Mouse (Mus musculus) forebrain, embryonic 14.5 days (tissue): ENCODE results near the gene Cmc1. TPM values are rescaled to one million over a fixed set of nuclear protein-coding genes. Genes with fewer than 3 reads are reported as not detected.

ENCODE experiments used
- ATAC-seq: fragments of 200-750 bp; cut with Nextera tagmentation; 2 replicates; pipeline ENCODE4 v1.8.0; 2017; ENCODE audit warnings: mild to moderate bottlenecking, moderate library complexity
- DNase-seq: peaks from one replicate; pipeline ENCODE4 v3.0.0-alpha.2; 2015; ENCODE audit warnings: low spot score
- H3K27ac ChIP-seq: fragments of 300-500 bp; sonication (generic); 2 replicates; pipeline ENCODE4 v1.5.1; 2014; ENCODE audit warnings: low read depth, mild to moderate bottlenecking, control low read depth, low read length, moderate library complexity
- H3K27me3 ChIP-seq: fragments of 300-500 bp; sonication (generic); replicated peaks from 2 replicates; pipeline ENCODE4 v1.6.1; 2014; ENCODE audit warnings: low read length, control low read depth, mixed read lengths; ENCODE audit not compliant: control insufficient read depth, insufficient read depth
- H3K36me3 ChIP-seq: fragments of 300-500 bp; sonication (generic); 2 replicates; pipeline ENCODE4 v1.6.1; 2014; ENCODE audit warnings: low read length, control low read depth; ENCODE audit not compliant: control insufficient read depth, insufficient read depth
- H3K4me1 ChIP-seq: fragments of 300-500 bp; sonication (generic); 2 replicates; pipeline ENCODE4 v1.6.1; 2014; ENCODE audit warnings: antibody characterized with exemption, low read length, control low read depth; ENCODE audit not compliant: control insufficient read depth, insufficient read depth
- H3K4me2 ChIP-seq: fragments of 300-500 bp; sonication (generic); 2 replicates; pipeline ENCODE4 v1.6.1; 2014; ENCODE audit warnings: mild to moderate bottlenecking, control low read depth, low read length
- H3K4me3 ChIP-seq: fragments of 300-500 bp; sonication (generic); 2 replicates; pipeline ENCODE4 v1.5.1; 2014; ENCODE audit warnings: low read depth, low read length, control low read depth
- H3K9ac ChIP-seq: fragments of 300-500 bp; sonication (generic); 2 replicates; pipeline ENCODE4 v1.6.1; 2014; ENCODE audit warnings: mild to moderate bottlenecking, low read length, control low read depth, moderate library complexity
- H3K9me3 ChIP-seq: fragments of 300-500 bp; sonication (generic); replicated peaks from 2 replicates; pipeline ENCODE4 v1.6.1; 2016; ENCODE audit warnings: low read length, control low read depth, mixed read lengths; ENCODE audit not compliant: control insufficient read depth
- WGBS: fragments of 180-500 bp; shearing (Covaris S2); extraction: QIAGEN DNeasy Blood & Tissue Kit; methylation state at CpG from one replicate; pipeline ENCODE4 v1.1.7; 2014; 5-methylcytosine and 5-hydroxymethylcytosine counted together
- polyA plus RNA-seq: library from polyadenylated mRNA; unstranded; fragments of >200 nt; fragmentation: Nextera tagmentation; extraction: Ambion mirVana; gene quantifications from 2 replicates; pipeline ENCODE4 v1.2.1, GENCODE M21; 2014

The Cmc1 gene
- polyA plus RNA-seq, 1 experiment from 2014 or later = 52.7 TPM

DNA sequence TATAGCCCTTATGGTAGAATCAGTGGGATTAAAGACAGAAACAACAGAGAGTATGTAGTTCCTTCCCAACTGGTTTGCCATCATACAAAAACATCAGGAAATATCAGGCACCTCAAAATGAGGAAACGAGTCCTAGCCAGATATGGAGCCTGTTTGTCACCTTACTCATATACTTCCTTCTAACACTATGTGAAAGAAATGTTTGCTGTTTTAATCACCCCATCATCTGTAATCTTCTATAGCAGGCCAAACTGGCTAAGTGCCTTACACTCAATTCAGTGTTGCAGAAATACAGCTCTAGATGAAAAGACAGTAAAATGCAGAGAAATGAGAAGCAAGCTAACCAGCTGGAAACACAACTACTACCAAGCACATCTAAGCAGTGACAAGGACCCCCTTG is 119.7 kb downstream of the Cmc1 start:
- no peak for ATAC-seq
- Histone ChIP-seq H3K9ac (no peak overlapping the region), H3K4me3 (no peak overlapping the region), H3K9me3 (no peaks in the 10 kb centered on the region), H3K36me3 (no peaks in the 10 kb centered on the region), H3K27me3 (no peaks in the 10 kb centered on the region), H3K4me1 (no peaks in the 10 kb centered on the region), H3K27ac (no peak overlapping the region), H3K4me2 (no peak overlapping the region)
- 82% methylated on average over 1 of the region's 1 CpGs for WGBS
- no peak for DNase-seq

DNA sequence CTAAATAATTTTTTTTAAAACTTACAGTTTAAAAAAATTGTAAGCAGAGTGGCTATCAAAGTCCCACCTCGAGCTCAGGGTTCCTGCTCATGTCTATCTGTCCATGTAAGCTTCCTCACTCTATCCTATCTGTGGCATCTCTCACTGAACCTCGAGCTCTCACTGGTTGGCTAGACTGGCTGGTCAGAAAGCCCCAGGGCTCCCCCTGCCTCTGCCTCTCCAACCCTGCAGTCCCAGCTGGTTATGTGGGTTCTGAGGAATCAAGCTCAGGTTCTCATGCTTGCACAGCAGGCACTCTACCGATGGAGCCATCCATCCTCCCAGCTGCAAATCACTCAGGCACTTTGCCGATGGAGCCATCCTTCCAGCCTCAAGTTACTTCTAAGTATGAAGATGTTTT is 120.5 kb downstream of the Cmc1 start:
- WGBS = 61% methylated on average over 4 of the region's 4 CpGs
- H3K36me3 ChIP-seq = no peaks in the 10 kb centered on the region
- no peaks in the 10 kb centered on the region for H3K4me1 ChIP-seq
- DNase-seq (no peak), ATAC-seq (no peak)
- no peak overlapping the region for H3K27ac ChIP-seq
- H3K4me2 ChIP-seq = no peak overlapping the region
- H3K4me3 ChIP-seq = no peak overlapping the region
- H3K9ac ChIP-seq = no peak overlapping the region
- H3K27me3 ChIP-seq = no peaks in the 10 kb centered on the region
- H3K9me3 ChIP-seq = no peaks in the 10 kb centered on the region

DNA sequence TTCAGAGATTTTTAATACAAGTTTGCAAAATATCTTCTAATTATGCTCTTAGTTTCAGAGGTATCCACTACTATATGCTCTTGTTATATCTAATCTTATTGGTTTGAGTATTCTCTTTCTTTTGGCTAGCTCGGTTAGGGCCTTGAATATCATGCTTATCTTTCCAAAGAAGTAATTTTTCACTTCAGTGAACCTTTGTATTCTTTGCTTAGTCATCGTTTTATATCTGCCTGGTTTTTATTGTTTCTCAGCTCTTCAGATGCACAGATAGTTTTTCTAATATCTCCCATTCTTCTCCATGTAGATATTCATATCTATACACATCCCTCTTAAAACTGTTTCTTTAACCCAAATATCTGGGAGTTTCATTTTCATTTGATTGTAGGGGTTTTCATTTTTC is 125.0 kb downstream of the Cmc1 start:
- Histone ChIP-seq H3K4me3 (no peak overlapping the region), H3K4me2 (no peak overlapping the region), H3K27me3 (no peaks in the 10 kb centered on the region), H3K9ac (no peak overlapping the region), H3K36me3 (no peaks in the 10 kb centered on the region), H3K27ac (no peak overlapping the region), H3K9me3 (no peaks in the 10 kb centered on the region), H3K4me1 (no peaks in the 10 kb centered on the region)
- WGBS = 65% methylated on average over 2 of the region's 2 CpGs
- DNase-seq (no peak), ATAC-seq (no peak)

Other genes with a start within 250 kb of the Cmc1 start
- gene Azi2, start 109.7 kb downstream of the Cmc1 start, polyA plus RNA-seq = 76.7 and 88.1 TPM in 2 replicates